Mouse (Mus musculus): ENCODE results near the gene Brd1. TPM values are rescaled to one million over a fixed set of nuclear protein-coding genes. Genes with fewer than 3 reads are reported as not detected.
"Not testable (repeated sequence)": the region's sequence is repeated elsewhere in the genome, so short reads cannot be mapped to it uniquely, and the experiment has no call there.

The Brd1 gene
- polyA plus RNA-seq, 1 experiment from 2014 or later, result 23.4 TPM

GRCm38 (mm10) chr15:88717239-88717638, 16.8 kb downstream of the Brd1 start:
- Histone ChIP-seq H3K27me3 (ENCODE audit: control insufficient read depth, insufficient read depth, low read length) (no peaks in the 10 kb centered on the region), H3K27ac (ENCODE audit: low read depth, low read length) (no peak overlapping the region), H3K4me3 (ENCODE audit: low read depth, low read length) (no peak overlapping the region), H3K4me1 (ENCODE audit: control insufficient read depth, insufficient read depth, low read length) (no peaks in the 10 kb centered on the region), H3K36me3 (ENCODE audit: control insufficient read depth, insufficient read depth, low read length) (peaks cover 19% of the 10 kb centered on the region), H3K9me3 (ENCODE audit: control insufficient read depth, low read length) (no peaks in the 10 kb centered on the region), H3K4me2 (ENCODE audit: low read depth) (no peak overlapping the region), H3K9ac (ENCODE audit: low read length) (no peak overlapping the region)
- ATAC-seq (ENCODE audit: insufficient read depth, low FRiP score, low TSS enrichment) (no peak), DNase-seq (ENCODE audit: low spot score) (no peak)
- 72% methylated on average over 9 of the region's 9 CpGs for WGBS

DNA sequence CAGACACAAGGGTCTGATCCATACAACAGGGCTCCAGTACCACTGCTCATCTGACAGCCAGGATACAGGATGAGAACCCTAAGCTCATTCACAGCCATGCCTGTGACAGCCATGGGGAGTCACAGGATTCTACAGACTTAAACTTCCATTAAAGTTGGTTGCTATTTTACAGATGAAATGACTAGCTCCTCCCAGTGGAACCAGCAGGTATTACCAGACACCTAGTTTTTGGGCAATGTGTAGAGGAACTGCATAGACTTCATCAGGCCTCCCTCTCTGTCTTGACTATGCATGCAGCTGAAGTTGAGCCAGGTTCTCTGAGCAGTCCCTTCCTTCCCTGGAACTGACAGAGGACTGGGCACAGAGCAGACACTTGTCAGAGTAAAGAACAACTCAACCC, 17.7 kb downstream of the Brd1 start:
- ATAC-seq (ENCODE audit: insufficient read depth, low FRiP score, low TSS enrichment) (no peak), DNase-seq (ENCODE audit: low spot score) (no peak)
- H3K27me3 ChIP-seq (ENCODE audit: control insufficient read depth, insufficient read depth, low read length), result no peaks in the 10 kb centered on the region
- H3K36me3 ChIP-seq (ENCODE audit: control insufficient read depth, insufficient read depth, low read length), result peaks cover 27% of the 10 kb centered on the region
- H3K9me3 ChIP-seq (ENCODE audit: control insufficient read depth, low read length), result no peaks in the 10 kb centered on the region
- no peaks in the 10 kb centered on the region for H3K4me1 ChIP-seq (ENCODE audit: control insufficient read depth, insufficient read depth, low read length)
- H3K4me3 ChIP-seq (ENCODE audit: low read depth, low read length), result no peak overlapping the region
- H3K27ac ChIP-seq (ENCODE audit: low read depth, low read length), result no peak overlapping the region
- no peak overlapping the region for H3K4me2 ChIP-seq (ENCODE audit: low read depth)
- no peak overlapping the region for H3K9ac ChIP-seq (ENCODE audit: low read length)

DNA sequence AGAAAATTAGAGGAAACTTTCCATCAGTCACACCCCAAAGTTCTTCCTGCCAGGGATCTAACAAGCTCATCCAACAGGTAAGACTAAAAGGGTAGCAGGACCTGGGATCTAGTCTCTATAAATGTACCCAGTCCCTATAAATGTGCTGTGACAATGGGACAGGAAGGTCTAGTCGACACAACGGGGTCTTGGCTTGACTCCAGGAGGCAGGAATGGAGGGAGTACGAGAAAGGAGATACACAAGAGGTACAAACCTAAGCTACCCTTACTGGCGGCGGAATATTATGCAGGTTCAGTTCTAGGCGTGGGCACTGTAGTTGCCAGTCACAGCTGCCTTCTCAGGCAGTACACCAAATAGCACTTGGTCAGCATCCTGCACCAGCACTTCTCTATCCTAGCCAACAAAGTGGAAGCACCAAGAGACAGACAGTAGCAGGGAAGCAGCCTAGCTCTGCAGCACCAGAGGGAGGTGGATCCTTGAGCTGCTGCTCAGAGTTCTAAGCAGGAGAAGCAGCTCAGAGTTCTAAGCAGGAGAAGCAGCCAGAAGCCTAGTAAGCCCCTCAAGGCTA, 19.9 kb downstream of the Brd1 start:
- Histone ChIP-seq H3K4me3 (ENCODE audit: low read depth, low read length) (no peak overlapping the region), H3K27me3 (ENCODE audit: control insufficient read depth, insufficient read depth, low read length) (no peaks in the 10 kb centered on the region), H3K36me3 (ENCODE audit: control insufficient read depth, insufficient read depth, low read length) (peaks cover 33% of the 10 kb centered on the region), H3K9me3 (ENCODE audit: control insufficient read depth, low read length) (no peaks in the 10 kb centered on the region), H3K27ac (ENCODE audit: low read depth, low read length) (no peak overlapping the region), H3K4me2 (ENCODE audit: low read depth) (no peak overlapping the region), H3K4me1 (ENCODE audit: control insufficient read depth, insufficient read depth, low read length) (no peaks in the 10 kb centered on the region), H3K9ac (ENCODE audit: low read length) (no peak overlapping the region)
- ATAC-seq (ENCODE audit: insufficient read depth, low FRiP score, low TSS enrichment) (no peak), DNase-seq (ENCODE audit: low spot score) (no peak)
- WGBS, result 88% methylated on average over 6 of the region's 6 CpGs

GRCm38 (mm10) chr15:88712501-88712900, 21.5 kb downstream of the Brd1 start:
- no peaks in the 10 kb centered on the region for H3K9me3 ChIP-seq (ENCODE audit: control insufficient read depth, low read length)
- H3K27ac ChIP-seq (ENCODE audit: low read depth, low read length), result no peak overlapping the region
- H3K9ac ChIP-seq (ENCODE audit: low read length), result no peak overlapping the region
- 97% methylated on average over 15 of the region's 15 CpGs for WGBS
- no peaks in the 10 kb centered on the region for H3K4me1 ChIP-seq (ENCODE audit: control insufficient read depth, insufficient read depth, low read length)
- no peak overlapping the region for H3K4me2 ChIP-seq (ENCODE audit: low read depth)
- DNase-seq (ENCODE audit: low spot score) (no peak), ATAC-seq (ENCODE audit: insufficient read depth, low FRiP score, low TSS enrichment) (no peak)
- peaks cover 34% of the 10 kb centered on the region for H3K36me3 ChIP-seq (ENCODE audit: control insufficient read depth, insufficient read depth, low read length)
- H3K27me3 ChIP-seq (ENCODE audit: control insufficient read depth, insufficient read depth, low read length), result no peaks in the 10 kb centered on the region
- H3K4me3 ChIP-seq (ENCODE audit: low read depth, low read length), result no peak overlapping the region

- Histone ChIP-seq H3K36me3 (ENCODE audit: control insufficient read depth, insufficient read depth, low read length) (peaks cover 47% of the 10 kb centered on the region), H3K4me1 (ENCODE audit: control insufficient read depth, insufficient read depth, low read length) (no peaks in the 10 kb centered on the region), H3K9me3 (ENCODE audit: control insufficient read depth, low read length) (no peaks in the 10 kb centered on the region), H3K4me3 (ENCODE audit: low read depth, low read length) (no peak overlapping the region), H3K4me2 (ENCODE audit: low read depth) (no peak overlapping the region), H3K27me3 (ENCODE audit: control insufficient read depth, insufficient read depth, low read length) (no peaks in the 10 kb centered on the region), H3K27ac (ENCODE audit: low read depth, low read length) (no peak overlapping the region), H3K9ac (ENCODE audit: low read length) (no peak overlapping the region)
- ATAC-seq (ENCODE audit: insufficient read depth, low FRiP score, low TSS enrichment) (no peak), DNase-seq (ENCODE audit: low spot score) (no peak)
- WGBS, result 91% methylated on average over 5 of the region's 5 CpGs
Measured at GRCm38 (mm10) chr15:88709878-88710277, 24.2 kb downstream of the Brd1 start.

GRCm38 (mm10) chr15:88708657-88709511, 25.1 kb downstream of the Brd1 start:
- WGBS, result 90% methylated on average over 13 of the region's 13 CpGs
- H3K36me3 ChIP-seq (ENCODE audit: control insufficient read depth, insufficient read depth, low read length), result peaks cover 49% of the 10 kb centered on the region

GRCm38 (mm10) chr15:88708204-88708603, 25.8 kb downstream of the Brd1 start:
- H3K4me3 ChIP-seq (ENCODE audit: low read depth, low read length), result no peak overlapping the region
- 93% methylated on average over 5 of the region's 5 CpGs for WGBS
- DNase-seq (ENCODE audit: low spot score) (no peak), ATAC-seq (ENCODE audit: insufficient read depth, low FRiP score, low TSS enrichment) (no peak)
- H3K4me1 ChIP-seq (ENCODE audit: control insufficient read depth, insufficient read depth, low read length), result no peaks in the 10 kb centered on the region
- H3K36me3 ChIP-seq (ENCODE audit: control insufficient read depth, insufficient read depth, low read length), result peaks cover 49% of the 10 kb centered on the region
- H3K27ac ChIP-seq (ENCODE audit: low read depth, low read length), result no peak overlapping the region
- no peak overlapping the region for H3K4me2 ChIP-seq (ENCODE audit: low read depth)
- H3K27me3 ChIP-seq (ENCODE audit: control insufficient read depth, insufficient read depth, low read length), result no peaks in the 10 kb centered on the region
- no peak overlapping the region for H3K9ac ChIP-seq (ENCODE audit: low read length)
- no peaks in the 10 kb centered on the region for H3K9me3 ChIP-seq (ENCODE audit: control insufficient read depth, low read length)

More at GRCm38 (mm10) chr15:88708657-88709511, 25.1 kb downstream of the Brd1 start:
- Histone ChIP-seq H3K9me3 (ENCODE audit: control insufficient read depth, low read length) (no peaks in the 10 kb centered on the region), H3K27ac (ENCODE audit: low read depth, low read length) (no peak overlapping the region), H3K4me2 (ENCODE audit: low read depth) (no peak overlapping the region), H3K4me3 (ENCODE audit: low read depth, low read length) (no peak overlapping the region), H3K27me3 (ENCODE audit: control insufficient read depth, insufficient read depth, low read length) (no peaks in the 10 kb centered on the region), H3K9ac (ENCODE audit: low read length) (no peak overlapping the region), H3K4me1 (ENCODE audit: control insufficient read depth, insufficient read depth, low read length) (no peaks in the 10 kb centered on the region)
- DNase-seq (ENCODE audit: low spot score) (no peak), ATAC-seq (ENCODE audit: insufficient read depth, low FRiP score, low TSS enrichment) (no peak)

DNA sequence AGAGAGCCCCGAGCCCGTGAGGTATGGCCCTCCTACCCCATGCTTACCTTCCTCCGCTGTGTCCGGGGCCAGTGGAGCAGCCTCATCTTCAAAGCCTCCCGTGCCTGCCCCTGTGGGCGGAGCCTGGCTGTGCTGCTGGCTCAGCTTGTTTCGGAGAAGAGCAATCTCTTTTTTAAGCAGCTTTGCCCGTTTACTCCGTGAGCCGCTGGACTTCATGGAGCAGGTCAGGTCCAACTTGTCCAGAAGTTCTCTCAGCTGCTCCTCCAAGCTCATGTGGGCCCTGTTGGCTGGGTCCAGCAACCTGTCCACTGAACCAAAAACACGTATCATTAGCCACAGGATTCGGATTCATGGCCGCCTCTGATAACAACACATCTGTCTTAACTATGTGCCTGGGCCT, 27.0 kb downstream of the Brd1 start:
- not testable (repeated sequence) for H3K9ac ChIP-seq (ENCODE audit: low read length); H3K4me3 ChIP-seq (ENCODE audit: low read depth, low read length); H3K4me1 ChIP-seq (ENCODE audit: control insufficient read depth, insufficient read depth, low read length); H3K9me3 ChIP-seq (ENCODE audit: control insufficient read depth, low read length); H3K27ac ChIP-seq (ENCODE audit: low read depth, low read length); H3K4me2 ChIP-seq (ENCODE audit: low read depth); ATAC-seq (ENCODE audit: insufficient read depth, low FRiP score, low TSS enrichment); DNase-seq (ENCODE audit: low spot score); H3K27me3 ChIP-seq (ENCODE audit: control insufficient read depth, insufficient read depth, low read length)
- WGBS, result 83% methylated on average over 12 of the region's 13 CpGs
- H3K36me3 ChIP-seq (ENCODE audit: control insufficient read depth, insufficient read depth, low read length), result peaks cover 42% of the 10 kb centered on the region

GRCm38 (mm10) chr15:88706320-88706719, 27.7 kb downstream of the Brd1 start:
- ATAC-seq (ENCODE audit: insufficient read depth, low FRiP score, low TSS enrichment) (no peak), DNase-seq (ENCODE audit: low spot score) (no peak)
- Histone ChIP-seq H3K27me3 (ENCODE audit: control insufficient read depth, insufficient read depth, low read length) (no peaks in the 10 kb centered on the region), H3K4me1 (ENCODE audit: control insufficient read depth, insufficient read depth, low read length) (no peaks in the 10 kb centered on the region), H3K9ac (ENCODE audit: low read length) (no peak overlapping the region), H3K36me3 (ENCODE audit: control insufficient read depth, insufficient read depth, low read length) (peaks cover 36% of the 10 kb centered on the region), H3K4me3 (ENCODE audit: low read depth, low read length) (no peak overlapping the region), H3K27ac (ENCODE audit: low read depth, low read length) (no peak overlapping the region), H3K9me3 (ENCODE audit: control insufficient read depth, low read length) (no peaks in the 10 kb centered on the region), H3K4me2 (ENCODE audit: low read depth) (no peak overlapping the region)
- WGBS, result 91% methylated on average over 6 of the region's 6 CpGs
